Mouse (Mus musculus): ENCODE measurements around the gene Atp1a4.

Gene Atp1a4

DNA sequence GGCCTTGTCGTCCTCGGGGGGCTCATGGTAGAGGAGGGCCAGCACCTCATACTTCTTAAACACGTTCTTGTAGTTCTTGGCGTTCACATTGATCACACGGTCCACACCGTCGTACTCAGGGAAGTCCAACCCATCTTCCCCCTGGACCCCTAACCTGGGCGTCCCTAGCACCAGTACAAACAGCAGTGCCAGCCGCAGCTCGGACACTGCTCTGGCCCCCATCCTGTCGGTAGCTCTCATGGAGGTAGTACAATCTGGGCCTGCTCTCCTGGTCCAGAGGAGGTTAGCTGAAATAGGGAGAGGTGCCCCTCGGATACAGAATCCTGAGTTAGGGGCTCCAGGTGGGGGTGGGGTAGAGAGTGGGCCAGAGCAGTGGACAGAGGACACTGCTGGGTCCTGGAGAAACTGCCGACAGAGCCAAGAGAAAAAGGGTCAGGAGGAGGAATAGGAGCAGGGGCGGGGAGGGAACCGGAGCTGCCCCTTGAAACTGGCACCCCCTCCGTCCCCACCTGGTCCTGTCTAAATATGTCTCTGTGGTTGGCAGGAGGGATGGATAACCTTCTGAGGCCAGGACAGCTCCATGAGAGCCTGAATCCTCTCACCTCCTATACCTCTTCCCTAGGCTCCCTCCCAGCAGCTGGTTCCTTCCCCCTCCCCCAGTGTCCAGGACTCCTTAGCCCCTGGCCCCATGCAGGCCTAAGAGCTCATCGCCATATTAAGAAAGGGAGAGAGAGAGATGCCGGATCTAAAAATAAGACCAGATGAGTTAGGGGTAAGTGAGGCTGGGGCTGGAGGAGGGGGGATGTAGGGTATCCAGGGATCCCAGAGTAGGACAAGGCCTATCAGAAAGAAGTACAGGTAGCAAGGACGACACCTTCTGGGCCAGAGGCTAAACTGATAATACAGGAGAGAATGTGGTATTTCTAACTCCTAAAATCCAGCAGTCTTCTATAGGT lies 38.5 kb downstream of the Atp1a4 start, which contains the start of gene Casq1:
TSS of gene Casq1 (minus strand) at position 418 of the 956 bp plus-strand sequence.
- no peak for DNase-seq (ENCODE audit: low read depth)

DNA sequence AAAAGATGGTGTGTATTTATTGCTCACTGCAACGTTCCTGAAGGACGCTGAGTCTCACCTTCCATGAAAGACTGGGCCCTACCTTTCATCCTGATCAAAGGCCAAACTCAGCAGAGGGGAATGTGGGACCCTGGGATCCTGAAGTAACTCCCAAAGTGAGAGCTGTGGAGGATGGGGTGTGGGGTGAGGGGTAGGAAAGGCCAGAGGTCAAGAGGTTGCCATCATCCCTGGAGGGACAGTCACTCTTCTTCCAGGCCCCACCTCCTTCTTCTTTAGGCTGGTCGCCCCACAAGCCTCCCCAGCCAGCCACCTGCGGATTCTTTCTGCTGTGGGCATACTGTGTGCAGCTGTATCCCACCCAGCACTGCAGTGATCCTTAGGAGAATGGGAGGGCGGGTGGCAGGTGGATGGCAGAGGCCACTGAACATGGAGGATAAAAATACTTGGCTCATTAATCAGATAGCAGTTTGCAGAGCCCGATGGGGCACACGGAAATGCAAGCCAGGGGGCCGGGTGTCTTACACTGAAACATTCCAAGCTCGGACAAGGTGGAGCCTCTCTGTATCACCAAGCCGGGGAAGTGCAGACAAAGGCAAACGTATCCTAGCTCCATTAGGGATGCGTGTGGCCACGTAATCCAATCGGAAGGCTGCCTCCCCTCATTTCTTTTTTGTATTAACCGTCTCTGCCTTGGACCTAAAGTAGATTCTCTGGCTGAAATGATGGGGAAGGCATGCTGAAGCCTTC lies 39.9 kb downstream of the Atp1a4 start:
- no peak for DNase-seq (ENCODE audit: low read depth)

GRCm38 (mm10) chr1:172217148-172217547 lies 41.1 kb downstream of the Atp1a4 start:
- DNase-seq (ENCODE audit: low read depth), result peak; percentile 95

DNA sequence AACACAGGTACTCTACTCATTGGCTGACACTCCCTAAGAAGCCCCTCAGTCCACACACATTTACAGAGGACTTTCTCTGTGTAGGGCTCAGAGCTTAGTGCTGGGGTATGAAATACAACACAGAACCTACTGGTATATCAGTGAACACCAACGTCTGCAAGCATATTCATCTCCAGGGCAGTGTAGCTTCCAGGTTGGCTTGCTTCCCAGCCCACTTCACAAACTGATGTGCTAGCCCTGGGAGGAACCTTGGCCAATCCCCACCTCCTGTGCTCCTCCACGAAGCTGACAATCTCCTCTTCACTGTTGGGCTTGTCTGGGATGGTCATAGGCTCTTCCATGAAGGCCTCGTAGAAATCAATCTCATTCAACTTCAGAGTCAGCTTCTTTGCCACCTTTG lies 43.5 kb downstream of the Atp1a4 start:
- peak; percentile 40 for DNase-seq (ENCODE audit: low read depth)

DNA sequence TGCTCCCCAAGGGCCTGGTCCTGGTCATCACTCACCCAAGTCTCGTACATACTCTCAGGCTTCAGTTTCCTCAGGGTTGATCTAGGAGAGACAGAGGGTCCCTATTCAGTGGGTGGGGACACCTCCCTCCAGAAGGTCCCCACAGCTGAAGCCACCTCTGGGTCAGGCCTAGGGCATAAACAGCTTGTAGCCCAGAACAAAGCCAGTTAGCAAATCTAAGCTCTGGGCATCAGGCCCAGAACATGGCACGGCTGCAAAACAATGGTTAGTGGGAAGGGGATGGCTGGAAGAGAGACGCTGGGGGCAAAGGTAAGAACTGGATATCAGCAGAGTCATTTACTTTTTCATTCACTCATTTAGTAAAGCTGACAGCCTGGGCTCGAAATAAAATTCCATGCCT lies 44.4 kb downstream of the Atp1a4 start:
- DNase-seq (ENCODE audit: low read depth), result no peak

DNA sequence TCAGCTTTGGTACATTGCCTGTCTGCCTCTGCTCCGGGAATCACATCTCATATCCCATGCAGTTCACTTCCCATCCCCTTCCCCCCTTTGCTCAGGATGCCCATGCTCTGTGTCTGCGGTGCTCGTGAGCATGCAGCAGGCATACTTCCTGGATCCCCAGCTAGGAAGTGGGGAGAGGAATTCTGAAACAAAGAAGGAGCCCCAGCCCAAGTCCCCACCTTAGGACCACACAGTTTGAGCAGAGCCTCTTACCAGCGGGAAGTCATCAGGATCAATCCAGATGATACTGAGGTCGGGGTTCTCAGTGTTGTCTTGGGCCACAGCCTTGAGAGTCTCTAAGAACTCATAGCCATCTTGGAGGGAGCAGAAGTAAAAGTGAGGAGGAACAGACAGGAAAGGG lies 45.4 kb downstream of the Atp1a4 start:
- DNase-seq (ENCODE audit: low read depth), result no peak

DNA sequence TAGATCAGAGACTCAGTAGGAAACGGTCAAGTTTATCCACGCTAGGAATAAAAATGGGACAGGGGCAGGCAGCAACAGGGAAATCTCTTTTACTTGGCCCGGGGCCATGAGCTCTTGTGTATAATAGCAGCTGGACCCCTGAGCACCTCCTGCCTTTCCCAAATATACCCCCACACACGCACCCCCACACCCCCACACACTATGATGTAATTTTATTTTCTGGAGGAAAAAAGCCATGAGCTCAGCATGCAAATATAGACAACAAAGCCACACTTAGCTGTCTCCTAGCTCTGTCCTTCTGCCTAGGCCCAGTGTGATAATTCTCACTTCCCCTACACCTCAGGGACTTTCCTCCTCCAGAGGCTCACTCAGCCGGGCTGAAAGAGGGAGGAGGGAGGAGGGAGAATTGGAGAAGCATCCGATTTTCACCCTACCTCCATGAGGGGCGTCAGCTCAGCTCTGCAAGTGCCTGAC lies 51.1 kb downstream of the Atp1a4 start:
- DNase-seq (ENCODE audit: low read depth), result peak; percentile 28

DNA sequence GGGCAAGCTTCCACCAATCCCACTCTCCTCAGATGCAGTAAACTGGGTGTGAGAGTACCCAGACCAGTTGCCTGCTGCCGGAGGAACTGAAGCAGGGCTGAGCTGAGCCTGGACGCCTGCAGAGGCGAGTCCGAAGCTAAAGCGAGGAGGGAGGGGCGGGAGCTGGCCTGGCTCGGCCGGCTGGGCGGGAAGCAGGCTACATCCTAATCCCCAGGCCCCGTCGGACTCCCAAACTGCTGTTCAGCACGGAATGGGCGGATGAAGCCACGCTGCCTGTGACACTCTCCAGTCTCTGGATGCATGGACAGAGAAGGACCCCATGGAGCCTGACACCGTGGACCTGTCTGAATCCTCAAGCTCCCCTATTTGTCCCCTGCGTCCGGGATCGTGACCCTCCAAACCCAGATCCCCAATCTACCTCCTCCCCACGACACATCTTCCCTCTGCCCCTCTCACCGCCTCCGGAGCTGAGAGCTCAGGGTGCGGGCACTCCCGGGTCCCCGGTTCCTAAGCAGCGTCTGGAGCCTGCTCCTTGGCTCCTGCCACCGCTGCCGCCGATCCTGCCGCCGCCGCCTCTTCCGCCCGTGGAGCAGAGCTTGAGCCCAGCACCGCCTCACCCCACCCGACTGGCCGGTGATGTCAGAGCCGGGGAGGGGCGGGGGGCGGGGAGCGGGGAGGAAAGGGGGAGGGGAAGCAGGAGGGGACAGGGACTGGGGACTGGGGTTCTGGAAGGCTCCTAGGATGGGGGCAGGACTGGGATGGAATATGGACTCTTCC lies 51.9 kb downstream of the Atp1a4 start, which contains the start of gene Pea15a:
TSS of gene Pea15a (minus strand) at position 664 of the 777 bp plus-strand sequence.
- DNase-seq (ENCODE audit: low read depth), result peak; percentile 87

- DNase-seq (ENCODE audit: low read depth), result peak; percentile 44
Observed at GRCm38 (mm10) chr1:172205741-172206087, 52.5 kb downstream of the Atp1a4 start.

DNA sequence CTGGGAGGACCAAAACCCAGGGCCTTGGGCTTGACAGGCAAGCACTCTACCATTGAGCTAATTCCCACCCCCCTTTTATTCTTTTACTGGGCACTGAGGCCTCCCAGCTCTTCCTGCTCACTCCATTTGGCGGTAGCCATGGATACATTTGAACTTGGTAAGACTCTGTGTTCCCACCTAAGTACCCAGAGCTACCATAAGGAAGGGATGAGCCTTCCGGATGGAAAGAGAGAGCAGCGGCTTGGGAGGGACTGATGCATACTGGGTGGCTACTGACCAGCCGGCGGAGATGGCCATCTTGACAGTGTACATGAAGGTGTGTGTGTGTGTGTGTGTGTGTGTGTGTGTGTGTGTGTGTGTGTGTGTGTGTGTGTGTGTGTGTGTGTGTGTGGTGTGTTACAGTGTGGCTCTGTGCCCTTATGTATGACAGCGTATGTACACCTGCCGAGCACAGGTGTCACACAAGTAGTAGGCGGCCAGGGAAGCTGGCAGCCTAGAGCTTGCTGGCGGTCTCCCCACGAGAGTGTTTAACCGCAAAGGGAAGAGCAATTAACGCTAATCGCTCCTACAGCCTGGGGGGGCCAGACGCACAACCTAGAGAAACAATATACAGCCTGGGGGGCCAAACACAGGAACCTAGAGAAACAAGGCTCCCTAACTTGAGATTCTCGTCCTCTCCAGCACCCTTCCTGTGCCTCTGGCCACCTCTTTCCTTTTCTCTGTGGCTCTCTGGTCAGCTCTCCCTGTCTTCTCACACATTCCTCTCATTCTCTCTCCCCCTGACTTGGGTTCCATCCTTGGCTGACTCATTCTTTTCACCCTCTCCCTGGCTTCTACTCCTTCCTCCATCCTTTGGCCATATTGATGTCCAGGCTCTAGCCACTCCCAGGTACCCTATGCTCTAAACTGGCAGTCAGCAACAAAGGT lies 53.1 kb downstream of the Atp1a4 start:
- DNase-seq (ENCODE audit: low read depth), result peak; percentile 48

DNA sequence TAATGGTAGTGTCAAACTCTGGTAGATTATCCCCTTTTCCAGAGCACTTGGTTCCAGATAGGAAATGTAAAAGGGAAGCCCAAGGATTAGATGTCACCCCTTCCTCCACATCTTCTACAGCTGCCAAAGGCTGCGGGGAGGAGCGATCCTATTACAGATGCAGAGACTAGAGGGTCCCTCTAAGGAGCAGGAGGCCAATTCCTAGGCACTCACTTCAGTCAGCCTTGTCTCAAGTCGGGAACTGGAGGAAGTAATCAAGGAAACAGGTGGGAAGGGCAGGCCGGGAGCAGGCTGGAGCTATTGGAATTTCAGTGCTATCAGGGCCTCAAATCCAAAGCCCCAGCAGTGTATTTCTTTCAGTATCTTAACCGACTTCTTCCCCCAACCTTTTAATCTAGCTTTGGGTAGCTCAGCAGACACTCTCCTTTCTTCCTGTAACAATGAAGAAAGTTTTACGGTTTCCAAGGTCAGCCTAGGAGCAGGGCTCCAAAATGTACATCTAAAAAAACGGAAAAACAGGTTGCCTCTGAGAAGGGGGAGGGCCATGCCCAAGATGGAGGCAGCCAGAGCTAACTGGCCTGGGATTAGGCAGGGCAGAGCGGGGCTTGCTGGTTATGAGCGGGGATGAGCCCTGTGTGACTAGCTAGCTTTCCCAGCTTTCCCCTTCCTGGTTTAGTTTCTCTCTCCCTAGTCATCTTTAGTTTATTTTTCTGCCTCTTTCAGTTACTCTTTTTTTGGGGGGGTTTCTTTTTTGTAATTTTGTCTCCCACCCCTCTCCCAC lies 54.0 kb downstream of the Atp1a4 start:
- DNase-seq (ENCODE audit: low read depth), result no peak

DNA sequence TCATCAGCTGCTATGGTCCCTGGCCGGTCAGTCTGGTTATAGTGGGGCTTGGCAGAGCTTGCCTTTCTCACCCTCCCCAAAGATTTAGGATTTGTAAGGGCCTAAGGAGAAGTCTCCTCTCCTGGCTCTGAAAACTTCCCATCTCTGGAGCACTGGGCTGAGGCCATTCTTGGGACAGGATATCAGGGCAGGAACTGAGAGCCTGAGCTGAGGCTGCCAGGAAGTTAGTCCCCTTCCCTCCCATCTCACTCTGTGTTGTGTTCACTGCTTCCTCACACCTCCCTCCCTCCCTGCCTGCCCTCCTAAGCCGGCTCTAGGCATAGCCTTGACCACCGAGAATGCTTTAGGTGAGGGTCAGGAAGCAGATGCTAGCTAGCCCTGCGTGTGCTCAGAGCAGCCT lies 54.6 kb downstream of the Atp1a4 start:
- DNase-seq (ENCODE audit: low read depth), result no peak

DNA sequence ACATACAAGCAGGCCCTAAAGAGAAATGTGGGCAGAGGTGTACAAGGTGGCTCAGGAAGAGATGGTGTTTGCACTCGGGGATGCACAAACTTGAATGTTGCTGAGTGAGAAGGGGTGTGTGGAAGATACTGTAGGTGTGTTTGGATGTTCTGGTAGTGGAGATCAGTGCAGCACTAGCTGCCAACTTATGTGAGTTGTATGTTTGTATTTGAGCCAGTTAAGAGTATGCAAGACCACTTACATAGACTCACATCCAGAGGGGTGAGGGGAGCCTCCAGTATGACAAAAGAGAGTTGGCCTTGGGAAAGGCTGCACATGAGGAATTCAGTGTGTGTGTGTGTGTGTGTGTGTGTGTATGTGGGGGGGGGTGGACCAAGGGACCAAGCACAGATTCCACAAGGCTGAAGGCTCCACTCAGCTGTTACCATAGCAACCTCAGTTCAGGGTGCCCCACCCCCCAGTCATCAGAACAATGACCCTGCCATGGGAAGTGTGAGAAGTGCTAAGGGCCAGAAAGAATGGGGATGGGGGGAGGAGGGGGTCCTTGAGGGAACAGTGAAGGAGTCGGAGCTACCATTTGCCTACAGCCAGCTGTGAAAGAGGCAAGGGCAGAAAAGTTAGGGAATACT lies 55.2 kb downstream of the Atp1a4 start:
- DNase-seq (ENCODE audit: low read depth), result no peak

- DNase-seq (ENCODE audit: low read depth), result no peak
Observed at GRCm38 (mm10) chr1:172201967-172202880, 56.0 kb downstream of the Atp1a4 start.

GRCm38 (mm10) chr1:172200871-172201447 lies 57.3 kb downstream of the Atp1a4 start:
- DNase-seq (ENCODE audit: low read depth), result peak; percentile 41

- DNase-seq (ENCODE audit: low read depth), result no peak
Observed at GRCm38 (mm10) chr1:172200161-172200560, 58.1 kb downstream of the Atp1a4 start.

DNA sequence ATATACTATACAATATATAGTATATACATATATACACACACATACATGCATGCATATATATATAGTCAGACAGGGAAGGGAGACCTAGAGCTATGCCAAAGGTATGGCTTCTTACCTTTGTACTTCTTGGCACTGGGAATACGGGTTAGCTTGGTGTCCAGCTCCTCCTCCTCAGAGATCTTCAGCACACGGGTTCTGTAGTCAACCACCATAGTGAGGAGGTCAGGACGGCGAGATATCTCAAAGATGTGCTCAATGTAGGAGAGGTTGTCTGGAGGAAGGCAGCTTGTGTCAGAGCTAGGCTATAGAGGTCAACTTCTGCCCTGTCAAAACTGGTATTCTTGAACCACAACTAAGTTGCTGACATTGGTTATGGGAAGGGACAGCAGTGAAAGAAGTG lies 59.2 kb downstream of the Atp1a4 start:
- no peak for DNase-seq (ENCODE audit: low read depth)

GRCm38 (mm10) chr1:172198316-172198715 lies 59.9 kb downstream of the Atp1a4 start:
- no peak for DNase-seq (ENCODE audit: low read depth)
